In genomic region chr17:86215771-86216170, GRCm38 (mm10) we compare ENCODE assay signal across 8 mouse cellular contexts. TPM values are rescaled to one million over a fixed set of nuclear protein-coding genes. Genes with fewer than 3 reads are reported as not detected.
DNase-seq lines count a peak whose midpoint lies in the region; TF ChIP-seq lines count a peak whose summit lies in the region.

No protein-coding gene starts in this region.

- TF ChIP-seq POLR2A in small intestine, adult 2 months (IDR thresholded peaks at IDR 0.05; ENCODE audit: low read depth, low read length), result no peak

- no peaks in the 10 kb centered on the region for H3K36me3 ChIP-seq in small intestine, adult 2 months (ENCODE audit: control insufficient read depth, insufficient read depth, low read length)

- peaks cover 7% of the 10 kb centered on the region; the same call in 1 of the 2 replicates for H3K4me1 ChIP-seq in small intestine, adult 2 months (ENCODE audit: control insufficient read depth, insufficient read depth, insufficient read length, low read length)

- TF ChIP-seq CTCF in left cerebral cortex, adult 2 months (IDR thresholded peaks at IDR 0.05), result peak; percentile 36
- peak; percentile 83 for TF ChIP-seq CTCF in small intestine, adult 2 months (IDR thresholded peaks at IDR 0.05; ENCODE audit: extremely low read depth, insufficient read length, insufficient replicate concordance, low read depth, low read length)

- no peak for DNase-seq in left cerebral cortex, adult 2 months (ENCODE audit: extremely low spot score in 1 of 2, low spot score in 2 of 2)
- no peak for DNase-seq in left cerebral cortex, adult 8-10 months (ENCODE audit: low spot score in 2 of 2)
- DNase-seq in adrenal gland, postnatal 14 days, result peak; percentile 74
- peak; percentile 80 to 93 for DNase-seq in kidney, postnatal 36 days
- no peak for DNase-seq in ovary, postnatal 10 days (ENCODE audit: low spot score)
- DNase-seq in layer of hippocampus, postnatal 25 days (ENCODE audit: extremely low spot score in 1 of 2, low spot score in 1 of 2), result no peak
- DNase-seq in cerebellum, adult 11 months, result no peak

- H3K27me3 ChIP-seq in small intestine, adult 2 months (ENCODE audit: control insufficient read depth, insufficient read depth, low read length), result no peaks in the 10 kb centered on the region

- WGBS in small intestine, adult 2 months, result 47% methylated on average over 7 of the region's 7 CpGs

- intact Hi-C loops in left cerebral cortex, adult 2 months (cut with DNase I), result loop anchor here (2.0 kb wide), 2 partner anchors 31 to 47 kb away; no protein-coding TSS in a partner anchor

- peak overlapping the region; percentile 87; the same call in 1 of the 2 replicates for H3K27ac ChIP-seq in left cerebral cortex, adult 2 months
- no peak overlapping the region for H3K27ac ChIP-seq in small intestine, adult 2 months (ENCODE audit: insufficient read depth, low read depth, low read length)

- H3K4me3 ChIP-seq in left cerebral cortex, adult 2 months, result no peak overlapping the region
- H3K4me3 ChIP-seq in small intestine, adult 2 months (ENCODE audit: low read depth, low read length), result no peak overlapping the region

RNA-seq across cellular contexts. Expression of gene Prkce, which starts 48.2 kb away (rescaled TPM):
- 100 to 1,000 TPM; 277 to 284 TPM for total RNA-seq in left cerebral cortex, adult 2 months (2021)
- total RNA-seq in left cerebral cortex, adult 8-10 months (2022), result 100 to 1,000 TPM; 250 to 274 (median 263) TPM
- 26.0 and 26.1 TPM in 2 replicates for total RNA-seq in adrenal gland, postnatal 14 days (2021)
- 1.5 and 3.3 TPM in 2 replicates for polyA plus RNA-seq in small intestine, adult 2 months (2012; rRNA removed)
- total RNA-seq in layer of hippocampus, postnatal 25 days (2021), result 100 to 1,000 TPM; 388 to 432 TPM

Comparison
In these comparisons a context has a peak if more than half of its experiments do, and no peak if none do; other contexts are left out.
1. DNase-seq: peak in adrenal gland, postnatal 14 days (single experiment) and kidney, postnatal 36 days (2 of 2); none in left cerebral cortex, adult 2 months (0 of 2), left cerebral cortex, adult 8-10 months (0 of 2), ovary, postnatal 10 days (single experiment), layer of hippocampus, postnatal 25 days (0 of 2) and cerebellum, adult 11 months (single experiment).